Mouse (Mus musculus): Measurements from ENCODE around the gene Ptpn3.

Gene Ptpn3

GRCm38 (mm10) chr4:57263061-57263685 lies 38.5 kb downstream of the Ptpn3 start:
- DNase-seq (ENCODE audit: low spot score) = peak; percentile 66

- no peak for DNase-seq (ENCODE audit: low spot score)
These were observed 39.2 kb downstream of the Ptpn3 start for GRCm38 (mm10) chr4:57262451-57262850.

GRCm38 (mm10) chr4:57261813-57262212 lies 39.8 kb downstream of the Ptpn3 start:
- DNase-seq (ENCODE audit: low spot score) = peak; percentile 44

GRCm38 (mm10) chr4:57258159-57259035 lies 43.2 kb downstream of the Ptpn3 start:
- peak; percentile 73 for DNase-seq (ENCODE audit: low spot score)

GRCm38 (mm10) chr4:57257409-57257808 lies 44.2 kb downstream of the Ptpn3 start:
- DNase-seq (ENCODE audit: low spot score) = no peak

- no peak for DNase-seq (ENCODE audit: low spot score)
These were observed 44.9 kb downstream of the Ptpn3 start for GRCm38 (mm10) chr4:57256761-57257160.

GRCm38 (mm10) chr4:57254412-57254811 lies 47.2 kb downstream of the Ptpn3 start:
- no peak for DNase-seq (ENCODE audit: low spot score)

GRCm38 (mm10) chr4:57250636-57251035 lies 51.0 kb downstream of the Ptpn3 start:
- peak; percentile 52 for DNase-seq (ENCODE audit: low spot score)

GRCm38 (mm10) chr4:57249108-57249507 lies 52.5 kb downstream of the Ptpn3 start:
- DNase-seq (ENCODE audit: low spot score) = peak; percentile 46

- DNase-seq (ENCODE audit: low spot score) = no peak
These were observed 56.8 kb downstream of the Ptpn3 start for GRCm38 (mm10) chr4:57244874-57245273.

- no peak for DNase-seq (ENCODE audit: low spot score)
These were observed 58.3 kb downstream of the Ptpn3 start for GRCm38 (mm10) chr4:57243312-57243711.

GRCm38 (mm10) chr4:57240934-57241333 lies 60.7 kb downstream of the Ptpn3 start:
- DNase-seq (ENCODE audit: low spot score) = no peak

GRCm38 (mm10) chr4:57240100-57240499 lies 61.5 kb downstream of the Ptpn3 start:
- no peak for DNase-seq (ENCODE audit: low spot score)

- no peak for DNase-seq (ENCODE audit: low spot score)
These were observed 62.5 kb downstream of the Ptpn3 start for GRCm38 (mm10) chr4:57239112-57239511.

GRCm38 (mm10) chr4:57238118-57238517 lies 63.5 kb downstream of the Ptpn3 start:
- no peak for DNase-seq (ENCODE audit: low spot score)

GRCm38 (mm10) chr4:57236513-57236912 lies 65.1 kb downstream of the Ptpn3 start:
- DNase-seq (ENCODE audit: low spot score) = no peak

- DNase-seq (ENCODE audit: low spot score) = no peak
These were observed 65.9 kb downstream of the Ptpn3 start for GRCm38 (mm10) chr4:57235741-57236140.

- DNase-seq (ENCODE audit: low spot score) = no peak
These were observed 67.3 kb downstream of the Ptpn3 start for GRCm38 (mm10) chr4:57234348-57234747.

GRCm38 (mm10) chr4:57232439-57232838 lies 69.2 kb downstream of the Ptpn3 start:
- no peak for DNase-seq (ENCODE audit: low spot score)

- no peak for DNase-seq (ENCODE audit: low spot score)
These were observed 70.3 kb downstream of the Ptpn3 start for GRCm38 (mm10) chr4:57231323-57231722.

GRCm38 (mm10) chr4:57230341-57230740 lies 71.3 kb downstream of the Ptpn3 start:
- DNase-seq (ENCODE audit: low spot score) = no peak

GRCm38 (mm10) chr4:57228601-57229520 lies 72.8 kb downstream of the Ptpn3 start:
- no peak for DNase-seq (ENCODE audit: low spot score)

Measured in embryo, embryonic 10.5 days (tissue).